Mouse (Mus musculus) cortical plate, adult 2 months (tissue): ENCODE measurements at regions not wholly inside any gene's neighbourhood (a gene's known extent, or its start where the extent isn't known, plus 50 kb on each side); places are given as distances from the start of the nearest gene placed in this dataset.

Experiments
- H3K27ac ChIP-seq: fragments of 200-500 bp; 2 replicates; pipeline ENCODE4 v1.5.1; 2012; ENCODE audit warnings: low read length, control low read depth, inconsistent platforms; ENCODE audit not compliant: insufficient read depth
- H3K4me1 ChIP-seq: fragments of 200-500 bp; 2 replicates; pipeline ENCODE4 v1.6.1; 2011; ENCODE audit warnings: low read length; ENCODE audit not compliant: control insufficient read depth, insufficient read depth
- H3K4me3 ChIP-seq: fragments of 200-500 bp; 2 replicates; pipeline ENCODE4 v1.5.1; 2011; ENCODE audit warnings: mild to moderate bottlenecking, low read length, control low read depth; ENCODE audit not compliant: insufficient read depth
- CTCF ChIP-seq: fragments of 200-500 bp; IDR thresholded peaks from 2 replicates; pipeline ENCODE4 v1.5.1; 2011; ENCODE audit warnings: mild to moderate bottlenecking, control low read depth, low read length; ENCODE audit not compliant: insufficient read depth; ENCODE audit errors: extremely low read depth
- POLR2A ChIP-seq: fragments of 200-500 bp; IDR thresholded peaks from 2 replicates; pipeline ENCODE4 v1.6.1; 2011; ENCODE audit warnings: mild to moderate bottlenecking, low read length, control low read depth; ENCODE audit not compliant: insufficient read depth; ENCODE audit errors: extremely low read depth

DNA sequence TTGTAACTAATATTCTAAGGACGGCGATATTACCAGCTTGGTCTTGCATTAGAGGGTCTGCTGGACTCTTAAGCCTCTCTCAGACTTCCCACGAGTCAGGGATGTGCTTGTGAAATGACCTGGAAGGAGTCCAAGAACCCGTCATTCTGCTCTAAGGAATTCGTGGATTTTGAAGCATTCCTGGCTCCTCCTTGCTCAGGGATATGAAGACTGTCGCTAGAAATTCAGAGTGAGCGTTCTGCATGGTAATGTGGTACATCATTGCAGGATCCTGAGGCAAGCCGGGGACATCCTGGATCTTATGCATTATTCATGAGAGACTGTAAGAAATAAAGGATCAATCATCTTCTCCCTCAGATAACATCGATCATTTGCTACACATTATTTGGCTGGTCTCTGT, 162.6 kb upstream of the Fam92a start:
- H3K4me3 ChIP-seq, result no peak overlapping the region
- peaks cover 4% of the 10 kb centered on the region for H3K4me1 ChIP-seq
- H3K27ac ChIP-seq, result no peak overlapping the region
- no peak for TF ChIP-seq CTCF
- no peak for TF ChIP-seq POLR2A

DNA sequence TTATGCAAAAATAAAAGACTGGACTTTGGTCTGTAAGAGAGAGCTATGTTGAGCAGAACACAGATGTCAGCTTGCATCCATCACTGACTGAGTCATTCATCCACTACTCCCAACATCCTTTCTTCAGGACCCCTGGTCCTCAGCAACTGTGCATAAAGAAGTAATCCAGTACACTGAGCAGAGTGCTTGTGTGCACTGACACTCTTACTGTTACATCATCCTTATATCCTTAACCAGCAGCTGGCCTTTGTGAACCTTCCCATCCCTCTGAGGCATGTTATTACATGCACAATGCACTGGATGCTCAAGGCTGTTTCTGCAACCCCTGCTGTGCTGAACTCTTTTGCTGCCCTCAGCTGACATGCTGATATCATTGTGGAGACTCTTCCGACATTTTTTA, 144.2 kb upstream of the Fam92a start:
- TF ChIP-seq CTCF (no peak), POLR2A (no peak)
- Histone ChIP-seq H3K4me3 (no peak overlapping the region), H3K4me1 (no peaks in the 10 kb centered on the region), H3K27ac (no peak overlapping the region)

DNA sequence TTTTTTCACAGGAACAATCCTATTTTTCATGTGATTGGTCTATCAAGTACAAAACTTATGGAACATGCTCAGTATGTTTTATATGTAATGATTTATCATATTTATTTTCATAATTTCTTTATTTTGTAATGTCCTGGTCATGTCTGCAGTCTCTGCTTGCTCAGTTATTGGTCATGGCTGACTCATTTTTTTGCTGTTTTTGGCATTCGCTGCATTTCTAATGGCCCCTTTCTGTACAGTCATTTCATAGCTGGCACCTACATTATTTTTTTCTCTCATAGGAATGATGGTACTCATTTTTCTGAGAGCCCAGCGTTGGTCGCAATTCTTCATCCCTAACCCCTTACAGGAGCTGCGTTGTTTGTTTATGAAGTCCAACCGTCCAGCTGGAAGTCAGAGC, 136.5 kb upstream of the Fam92a start:
- TF ChIP-seq POLR2A (no peak), CTCF (no peak)
- Histone ChIP-seq H3K27ac (no peak overlapping the region), H3K4me3 (no peak overlapping the region)

DNA sequence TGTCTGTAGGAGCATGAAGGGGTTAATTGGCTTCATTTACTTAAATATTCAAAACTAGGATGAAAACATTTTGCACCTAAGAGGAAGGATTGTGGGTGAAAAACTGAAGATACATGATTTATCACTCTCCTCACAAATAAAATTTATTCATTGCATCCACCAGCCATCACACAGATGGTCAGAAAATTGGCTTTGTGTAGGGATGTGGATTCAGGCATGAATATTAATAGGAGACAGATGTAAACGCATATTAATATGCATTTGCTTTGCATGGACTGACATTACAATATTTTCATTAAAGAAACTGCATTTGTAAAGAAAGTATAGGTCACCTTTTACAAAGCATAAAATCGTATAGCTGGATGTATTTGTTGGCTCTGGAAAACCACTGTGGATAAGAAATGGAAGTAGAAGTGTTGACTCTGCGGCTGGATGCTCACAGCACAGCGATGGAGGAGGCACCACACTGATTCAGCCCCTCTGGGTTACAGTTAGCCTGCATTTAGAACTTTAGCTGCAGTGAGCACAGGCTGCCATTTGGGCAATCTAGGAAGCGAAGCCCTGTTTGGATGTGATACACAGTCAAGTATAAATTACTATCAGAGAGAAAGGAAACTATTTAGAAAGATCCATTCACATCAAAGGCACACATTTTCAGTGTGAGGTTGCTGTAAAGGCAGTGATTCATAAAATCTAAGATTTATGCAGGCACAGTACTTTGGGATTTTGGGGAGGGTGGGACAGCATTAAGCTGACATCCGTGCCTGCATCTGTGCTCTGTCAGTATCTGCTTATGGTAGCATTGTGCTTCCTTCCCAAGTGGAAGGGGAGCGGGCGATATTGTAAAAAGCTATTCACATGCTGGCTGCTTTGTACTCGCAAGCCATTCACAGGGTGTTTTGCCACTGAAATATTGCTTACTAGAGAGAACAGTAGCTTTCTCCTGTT, 135.1 kb upstream of the Fam92a start:
- TF ChIP-seq CTCF (no peak), POLR2A (no peak)
- no peak overlapping the region for H3K27ac ChIP-seq
- H3K4me1 ChIP-seq, result no peaks in the 10 kb centered on the region; the same call in 1 of the 2 replicates
- H3K4me3 ChIP-seq, result no peak overlapping the region

More for the DNA sequence above, 136.5 kb upstream of the Fam92a start:
- no peaks in the 10 kb centered on the region; the same call in 1 of the 2 replicates for H3K4me1 ChIP-seq

DNA sequence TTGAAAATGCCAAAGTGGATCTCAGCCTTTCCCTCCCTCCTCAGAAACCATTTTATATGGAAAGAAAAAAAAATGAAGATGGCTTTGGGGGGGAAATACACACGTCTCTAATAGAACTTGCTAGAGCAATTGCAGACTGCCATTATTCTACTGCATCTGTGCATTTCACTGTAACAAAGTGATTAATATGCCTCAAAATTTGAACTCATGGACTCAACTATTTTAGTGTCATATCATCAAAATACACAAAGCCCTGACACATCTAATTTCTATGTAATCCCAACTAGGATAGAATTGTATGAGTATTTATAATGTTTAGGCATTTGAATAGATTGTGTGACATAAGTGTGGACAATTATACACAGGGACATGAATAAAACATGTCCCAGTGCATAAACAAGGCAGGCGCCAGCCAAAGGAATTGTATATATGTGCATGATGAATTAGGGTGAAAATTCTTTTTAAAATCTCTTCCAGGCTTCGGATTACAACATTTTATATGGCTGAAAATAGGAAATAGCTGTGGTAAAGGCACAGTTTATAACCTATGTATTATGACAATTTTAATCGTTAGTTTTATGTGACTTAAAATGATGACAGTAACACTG, 115.4 kb upstream of the Fam92a start:
- Histone ChIP-seq H3K4me3 (no peak overlapping the region), H3K4me1 (no peaks in the 10 kb centered on the region), H3K27ac (no peak overlapping the region)
- TF ChIP-seq POLR2A, result no peak
- no peak for TF ChIP-seq CTCF

DNA sequence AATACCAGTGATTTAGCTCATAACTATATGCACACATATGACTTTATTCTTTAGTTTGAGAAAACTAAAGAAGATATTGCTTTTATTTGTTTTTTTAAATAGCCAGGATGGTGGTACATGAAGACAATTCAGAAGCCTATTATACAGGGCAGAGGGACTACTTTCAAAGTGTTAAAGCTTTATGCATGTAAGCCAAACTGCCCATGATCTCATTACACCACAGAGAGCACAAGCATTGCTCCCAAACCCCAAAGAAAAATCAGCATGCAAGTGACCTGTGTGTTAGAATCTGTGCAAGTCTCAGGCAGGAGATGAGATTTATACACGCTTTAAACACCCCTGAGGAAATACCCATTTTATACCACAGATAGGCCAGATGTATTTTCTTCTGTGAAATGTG, 114.6 kb upstream of the Fam92a start:
- Histone ChIP-seq H3K4me3 (no peak overlapping the region), H3K4me1 (no peaks in the 10 kb centered on the region), H3K27ac (no peak overlapping the region)
- TF ChIP-seq POLR2A (no peak), CTCF (no peak)

DNA sequence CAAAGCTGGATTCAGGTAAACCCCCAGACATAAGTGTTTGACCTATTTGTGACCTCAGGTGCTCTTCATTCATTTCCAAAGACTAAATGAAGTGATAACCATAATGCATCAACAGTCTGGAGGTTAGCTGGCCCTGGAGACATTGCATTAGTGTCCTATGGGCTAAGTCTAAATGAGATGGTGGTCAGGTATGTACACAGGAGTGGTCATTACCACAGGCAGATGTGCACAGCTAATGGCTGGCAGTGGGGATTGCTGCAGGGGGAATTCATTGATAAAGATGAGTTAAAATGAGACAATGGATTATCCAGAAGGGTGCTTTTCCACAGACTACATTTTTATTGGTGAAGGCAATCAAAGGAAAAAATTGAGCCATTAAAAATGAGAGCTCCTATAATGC, 114.2 kb upstream of the Fam92a start:
- Histone ChIP-seq H3K4me1 (no peaks in the 10 kb centered on the region), H3K27ac (no peak overlapping the region), H3K4me3 (no peak overlapping the region)
- TF ChIP-seq POLR2A (no peak), CTCF (no peak)

DNA sequence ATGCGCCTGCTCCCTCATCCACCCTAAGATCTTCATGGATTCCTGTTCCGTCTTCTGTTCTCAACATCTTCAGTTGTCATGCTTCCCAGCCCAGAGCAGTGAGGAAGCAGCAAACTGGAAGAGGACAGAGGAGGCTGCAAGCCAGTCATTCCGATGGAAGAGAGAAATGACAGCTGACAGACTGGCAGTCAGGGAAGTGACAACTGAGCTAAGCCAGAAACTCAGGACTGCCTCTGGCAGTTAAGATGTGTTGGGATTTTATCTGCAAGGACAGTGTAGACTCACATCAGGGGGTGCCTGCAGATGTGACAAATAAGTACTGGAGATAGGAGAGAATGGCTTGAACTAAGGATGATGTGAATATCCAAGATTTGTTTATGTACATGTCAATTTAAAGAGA, 106.1 kb upstream of the Fam92a start:
- no peak overlapping the region for H3K4me3 ChIP-seq
- no peaks in the 10 kb centered on the region for H3K4me1 ChIP-seq
- no peak overlapping the region for H3K27ac ChIP-seq
- TF ChIP-seq CTCF, result no peak

DNA sequence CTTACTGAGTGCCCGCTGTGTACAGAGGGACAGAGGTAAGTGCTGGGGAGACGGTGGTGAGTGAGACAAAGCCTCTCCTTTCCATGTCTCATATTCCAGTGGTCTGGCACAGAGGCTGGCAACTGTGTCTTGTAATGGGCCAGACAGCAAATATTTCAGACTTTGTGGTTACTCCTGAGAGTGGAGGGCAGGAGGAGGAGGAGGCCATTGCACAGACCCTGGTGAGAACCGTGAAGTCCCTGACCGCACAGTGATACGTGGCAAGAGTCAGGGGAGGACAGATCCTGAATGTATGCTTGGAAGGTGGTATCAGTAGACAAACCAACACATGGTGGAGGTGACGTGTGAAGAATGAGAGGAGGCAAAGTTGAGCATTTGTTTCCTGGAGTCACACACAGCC, 101.6 kb upstream of the Fam92a start:
- Histone ChIP-seq H3K4me1 (no peaks in the 10 kb centered on the region), H3K27ac (no peak overlapping the region), H3K4me3 (no peak overlapping the region)
- no peak for TF ChIP-seq POLR2A
- no peak for TF ChIP-seq CTCF

DNA sequence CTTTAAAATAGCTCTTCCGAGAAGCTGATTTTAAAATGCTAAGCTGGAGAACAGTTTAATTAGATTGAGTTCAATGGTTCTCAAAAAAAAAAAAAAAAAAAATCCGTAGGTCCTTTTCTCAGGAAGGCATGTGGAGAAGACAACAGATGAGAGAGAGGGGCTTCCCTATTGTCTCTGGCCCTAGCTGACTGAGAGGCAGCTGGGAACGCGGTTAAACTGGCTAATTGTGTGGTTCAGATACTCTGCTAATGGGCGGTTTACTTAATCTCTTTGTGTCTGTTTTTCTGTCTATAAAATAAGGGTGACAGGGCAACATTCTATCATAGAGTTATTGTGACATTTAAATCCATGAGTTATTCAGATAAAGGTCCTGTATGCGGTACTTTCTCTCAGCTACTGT, 101.1 kb upstream of the Fam92a start:
- no peak for TF ChIP-seq POLR2A
- no peak for TF ChIP-seq CTCF
- H3K27ac ChIP-seq, result no peak overlapping the region
- no peaks in the 10 kb centered on the region for H3K4me1 ChIP-seq
- no peak overlapping the region for H3K4me3 ChIP-seq
